ENCODE assay signal across 28 mouse cellular contexts in genomic region chr11:87675606-87676005, GRCm38 (mm10). TPM values are rescaled to one million over a fixed set of nuclear protein-coding genes. Genes with fewer than 3 reads are reported as not detected.
"Had no signal": no experiment of that assay in that cellular context is flagged by ENCODE, and none has a peak within 500 bp of the region (broad histone marks: within the 10 kb centered on the region; RNA-seq: fewer than 3 reads in every experiment).

No protein-coding gene starts in this region.

- H3K27me3 ChIP-seq: embryonic facial prominence, embryonic 12.5 days; embryonic facial prominence, embryonic 13.5 days; embryonic facial prominence, embryonic 15.5 days; forebrain, embryonic 12.5 days; forebrain, embryonic 13.5 days; forebrain, embryonic 15.5 days had no signal

- DNase-seq: cerebellum, adult 2 months; cerebellum, adult 8-10 months; cerebellum, adult 9-10 months; cerebellum, adult 9-11 months; cerebellum, postnatal 10 days; cerebellum, postnatal 14 days; cerebellum, postnatal 25 days; cerebellum, postnatal 36 days; embryo, embryonic 11 days; forebrain, postnatal 0 days; gastrocnemius, adult 2 months; gastrocnemius, postnatal 10 days; gastrocnemius, postnatal 14 days; gastrocnemius, postnatal 25 days; gastrocnemius, postnatal 36 days; heart, adult 18-20 months; heart, adult 2 months had no signal

- H3K9me3 ChIP-seq: embryonic facial prominence, embryonic 10.5 days; embryonic facial prominence, embryonic 12.5 days; embryonic facial prominence, embryonic 13.5 days; embryonic facial prominence, embryonic 15.5 days; forebrain, embryonic 10.5 days; forebrain, embryonic 12.5 days; forebrain, embryonic 13.5 days; forebrain, embryonic 15.5 days had no signal

- H3K4me1 ChIP-seq: embryonic facial prominence, embryonic 10.5 days; embryonic facial prominence, embryonic 12.5 days; embryonic facial prominence, embryonic 15.5 days; forebrain, embryonic 12.5 days; forebrain, embryonic 13.5 days; forebrain, embryonic 15.5 days had no signal

- H3K4me3 ChIP-seq: embryonic facial prominence, embryonic 10.5 days; embryonic facial prominence, embryonic 12.5 days; embryonic facial prominence, embryonic 13.5 days; embryonic facial prominence, embryonic 15.5 days; erythroblast, embryonic 14.5 days; forebrain, embryonic 10.5 days; forebrain, embryonic 12.5 days; forebrain, embryonic 13.5 days; forebrain, embryonic 15.5 days; gastrocnemius, adult 2 months; heart, adult 2 months had no signal

- H3K9ac ChIP-seq: embryonic facial prominence, embryonic 12.5 days; embryonic facial prominence, embryonic 13.5 days; embryonic facial prominence, embryonic 15.5 days; forebrain, embryonic 12.5 days; forebrain, embryonic 13.5 days; forebrain, embryonic 15.5 days; forebrain, postnatal 0 days had no signal

- ATAC-seq: forebrain, embryonic 13.5 days; forebrain, embryonic 14.5 days; forebrain, embryonic 15.5 days; forebrain, embryonic 16.5 days; forebrain, postnatal 0 days had no signal

- H3K4me2 ChIP-seq: embryonic facial prominence, embryonic 12.5 days; embryonic facial prominence, embryonic 13.5 days; embryonic facial prominence, embryonic 15.5 days; forebrain, embryonic 12.5 days; forebrain, embryonic 13.5 days; forebrain, embryonic 15.5 days had no signal

- H3K36me3 ChIP-seq: embryonic facial prominence, embryonic 10.5 days; embryonic facial prominence, embryonic 12.5 days; embryonic facial prominence, embryonic 13.5 days; embryonic facial prominence, embryonic 15.5 days; forebrain, embryonic 10.5 days; forebrain, embryonic 12.5 days; forebrain, embryonic 15.5 days had no signal

- H3K27ac ChIP-seq: embryonic facial prominence, embryonic 10.5 days; embryonic facial prominence, embryonic 12.5 days; embryonic facial prominence, embryonic 13.5 days; embryonic facial prominence, embryonic 15.5 days; forebrain, embryonic 10.5 days; forebrain, embryonic 12.5 days; forebrain, embryonic 13.5 days; forebrain, embryonic 15.5 days; gastrocnemius, adult 2 months; heart, adult 2 months had no signal

RNA-seq across cellular contexts. Expression of gene Hsf5, which starts 58.6 kb away (rescaled TPM):
- polyA plus RNA-seq: erythroblast, embryonic 14.5 days had no signal
